Mouse (Mus musculus) kidney, embryonic 16.5 days (tissue): Measurements from ENCODE around the gene Mapk8ip3. TPM values are rescaled to one million over a fixed set of nuclear protein-coding genes. Genes with fewer than 3 reads are reported as not detected.

Experiments used
- polyA plus RNA-seq: library from polyadenylated mRNA; unstranded; fragments of >200 nt; fragmentation: Nextera tagmentation; extraction: Ambion mirVana; gene quantifications from 2 replicates; pipeline ENCODE4 v1.2.1, GENCODE M21; 2015

Mapk8ip3 gene
- polyA plus RNA-seq, 1 experiment from 2014 or later, result 30.1 TPM

Other genes starting within 250 kb of the Mapk8ip3 start
- 2.3 and 2.9 TPM in 2 replicates for gene Syngr3, start 247.0 kb downstream of the Mapk8ip3 start, polyA plus RNA-seq
- gene Gfer, start 240.8 kb downstream of the Mapk8ip3 start, polyA plus RNA-seq, result 44.4 and 45.3 TPM in 2 replicates
- gene Noxo1, start 240.7 kb downstream of the Mapk8ip3 start, polyA plus RNA-seq, result 1.9 and 2.7 TPM in 2 replicates
- gene Tbl3, start 229.3 kb downstream of the Mapk8ip3 start, polyA plus RNA-seq, result 92.1 and 107 TPM in 2 replicates
- gene Rnf151, start 218.9 kb downstream of the Mapk8ip3 start, polyA plus RNA-seq, result 0.26 TPM in 1 of 2 replicates, not detected in the other
- gene Rps2, start 218.9 kb downstream of the Mapk8ip3 start, polyA plus RNA-seq, result 1,489 and 1,547 TPM in 2 replicates
- 258 and 262 TPM in 2 replicates for gene Ndufb10, start 212.5 kb downstream of the Mapk8ip3 start, polyA plus RNA-seq
- gene Rpl3l, start 209.2 kb downstream of the Mapk8ip3 start, polyA plus RNA-seq, result 0.15 TPM in 1 of 2 replicates, not detected in the other
- gene Msrb1, start 200.3 kb downstream of the Mapk8ip3 start, polyA plus RNA-seq, result 33.3 and 33.8 TPM in 2 replicates
- 23.0 and 27.6 TPM in 2 replicates for gene Hs3st6, start 184.0 kb downstream of the Mapk8ip3 start, polyA plus RNA-seq
- 0.11 TPM in 1 of 2 replicates, not detected in the other for gene Meiob, start 132.7 kb downstream of the Mapk8ip3 start, polyA plus RNA-seq
- 63.4 and 75.6 TPM in 2 replicates for gene Hagh, start 96.8 kb downstream of the Mapk8ip3 start, polyA plus RNA-seq
- gene Fahd1, start 86.6 kb downstream of the Mapk8ip3 start, polyA plus RNA-seq, result 50.7 and 52.1 TPM in 2 replicates
- gene Igfals, start 71.0 kb downstream of the Mapk8ip3 start, polyA plus RNA-seq, result 3.0 and 3.1 TPM in 2 replicates
- 63.3 and 67.1 TPM in 2 replicates for gene Nubp2, start 50.6 kb downstream of the Mapk8ip3 start, polyA plus RNA-seq
- 46.2 and 50.4 TPM in 2 replicates for gene Spsb3, start 50.3 kb downstream of the Mapk8ip3 start, polyA plus RNA-seq
- 36.5 and 38.5 TPM in 2 replicates for gene Eme2, start 41.9 kb downstream of the Mapk8ip3 start, polyA plus RNA-seq
- gene Mrps34, start 41.9 kb downstream of the Mapk8ip3 start, polyA plus RNA-seq, result 102 TPM in 2 replicates
- gene Nme3, start 40.5 kb downstream of the Mapk8ip3 start, polyA plus RNA-seq, result 78.1 and 86.1 TPM in 2 replicates
- 197 and 218 TPM in 2 replicates for gene Jpt2, start 23.7 kb upstream of the Mapk8ip3 start, polyA plus RNA-seq
- gene Cramp1l, start 78.8 kb upstream of the Mapk8ip3 start, polyA plus RNA-seq, result 5.4 and 6.6 TPM in 2 replicates
- gene Ift140, start 79.1 kb upstream of the Mapk8ip3 start, polyA plus RNA-seq, result 24.9 and 25.5 TPM in 2 replicates
- 34.4 and 44.7 TPM in 2 replicates for gene Tmem204, start 146.6 kb upstream of the Mapk8ip3 start, polyA plus RNA-seq
- gene Telo2, start 179.0 kb upstream of the Mapk8ip3 start, polyA plus RNA-seq, result 49.5 and 53.4 TPM in 2 replicates
- not detected in 2 replicates for gene Ptx4, start 183.8 kb upstream of the Mapk8ip3 start, polyA plus RNA-seq
- gene Clcn7, start 196.4 kb upstream of the Mapk8ip3 start, polyA plus RNA-seq, result 23.2 and 26.8 TPM in 2 replicates
- not detected in 2 replicates for gene Ccdc154, start 225.5 kb upstream of the Mapk8ip3 start, polyA plus RNA-seq
- not detected in 2 replicates for gene Gm38655, start 238.5 kb upstream of the Mapk8ip3 start, polyA plus RNA-seq
- gene BC003965, start 247.6 kb upstream of the Mapk8ip3 start, polyA plus RNA-seq, result 34.4 and 35.6 TPM in 2 replicates